Mouse (Mus musculus) bone marrow macrophage, adult 2 months (primary cell): ENCODE data around the gene Kctd6. TPM values are rescaled to one million over a fixed set of nuclear protein-coding genes. Genes with fewer than 3 reads are reported as not detected.

Source experiments
- H3K27ac ChIP-seq: 2 replicates; pipeline ENCODE4 v1.5.1; 2012; ENCODE audit warnings: low read depth, low read length; ENCODE audit not compliant: insufficient read depth
- H3K4me1 ChIP-seq: 2 replicates; pipeline ENCODE4 v1.6.1; 2012; ENCODE audit warnings: low read length; ENCODE audit not compliant: control insufficient read depth, insufficient read depth
- H3K4me3 ChIP-seq: 2 replicates; pipeline ENCODE4 v1.5.1; 2012; ENCODE audit warnings: mild to moderate bottlenecking, low read length, moderate library complexity; ENCODE audit not compliant: insufficient read depth
- CTCF ChIP-seq: IDR thresholded peaks from 2 replicates; pipeline ENCODE4 v1.5.1; 2012; ENCODE audit warnings: low read depth, mild to moderate bottlenecking, low read length, moderate library complexity
- POLR2A ChIP-seq: IDR thresholded peaks from 2 replicates; pipeline ENCODE4 v1.6.1; 2012; ENCODE audit warnings: mild to moderate bottlenecking, low read depth, low read length, borderline replicate concordance
- polyA plus RNA-seq: library from polyadenylated mRNA; stranded (reverse); fragments of >200 nt; gene quantifications from 2 replicates; pipeline ENCODE4 v1.2.4, GENCODE M21; 2012; ENCODE audit not compliant: missing spikeins, insufficient read depth, insufficient read length

Kctd6 gene
- 13.3 and 15.3 TPM in 2 replicates for polyA plus RNA-seq

GRCm38 (mm10) chr14:8213803-8214224, at the start of gene Kctd6:
Kctd6 (plus strand) TSS chr14:8214140.
- Histone ChIP-seq H3K4me1 (peaks cover 2% of the 10 kb centered on the region; the same call in 1 of the 2 replicates), H3K4me3 (peak within 1 kb of the TSS; percentile 98), H3K27ac (peak within 1 kb of the TSS; percentile 65)
- TF ChIP-seq POLR2A = no peak

GRCm38 (mm10) chr14:8164463-8164862, 49.5 kb upstream of the Kctd6 start:
- Histone ChIP-seq H3K4me1 (peaks cover 10% of the 10 kb centered on the region; the same call in 1 of the 2 replicates), H3K27ac (no peak overlapping the region), H3K4me3 (no peak overlapping the region)
- no peak for TF ChIP-seq POLR2A
- no peak for TF ChIP-seq CTCF

- H3K27ac ChIP-seq = peak within 1 kb of the TSS; percentile 61
- H3K4me3 ChIP-seq = peak within 1 kb of the TSS; percentile 97
- TF ChIP-seq CTCF (no peak), POLR2A (no peak)
- peaks cover 18% of the 10 kb centered on the region for H3K4me1 ChIP-seq
Observed at GRCm38 (mm10) chr14:8172507-8173410, 41.2 kb upstream of the Kctd6 start, which contains the start of gene Pdhb. Pdhb (minus strand) TSS chr14:8173025.

- Histone ChIP-seq H3K4me1 (peaks cover 18% of the 10 kb centered on the region), H3K27ac (peak overlapping the region; percentile 45), H3K4me3 (peak overlapping the region; percentile 73)
Observed at GRCm38 (mm10) chr14:8173542-8174250, 40.2 kb upstream of the Kctd6 start.

- Histone ChIP-seq H3K4me3 (no peak overlapping the region), H3K27ac (no peak overlapping the region), H3K4me1 (peaks cover 18% of the 10 kb centered on the region)
Observed at GRCm38 (mm10) chr14:8174634-8175033, 39.3 kb upstream of the Kctd6 start.

GRCm38 (mm10) chr14:8176251-8176650, 37.7 kb upstream of the Kctd6 start:
- Histone ChIP-seq H3K27ac (no peak overlapping the region), H3K4me3 (no peak overlapping the region), H3K4me1 (peaks cover 18% of the 10 kb centered on the region)
- no peak for TF ChIP-seq CTCF
- TF ChIP-seq POLR2A = no peak

More at GRCm38 (mm10) chr14:8174634-8175033, 39.3 kb upstream of the Kctd6 start:
- TF ChIP-seq CTCF (no peak), POLR2A (no peak)

GRCm38 (mm10) chr14:8180371-8181035, 33.4 kb upstream of the Kctd6 start:
- Histone ChIP-seq H3K27ac (no peak overlapping the region), H3K4me1 (peaks cover 3% of the 10 kb centered on the region), H3K4me3 (no peak overlapping the region)
- no peak for TF ChIP-seq CTCF
- no peak for TF ChIP-seq POLR2A

GRCm38 (mm10) chr14:8183330-8183729, 30.6 kb upstream of the Kctd6 start:
- no peaks in the 10 kb centered on the region for H3K4me1 ChIP-seq
- TF ChIP-seq POLR2A = no peak
- peak; percentile 35; the same call in 1 of the 2 replicates for TF ChIP-seq CTCF

GRCm38 (mm10) chr14:8186278-8187045, 27.5 kb upstream of the Kctd6 start:
- Histone ChIP-seq H3K27ac (no peak overlapping the region), H3K4me1 (no peaks in the 10 kb centered on the region), H3K4me3 (no peak overlapping the region)
- TF ChIP-seq POLR2A (no peak), CTCF (no peak)

More at GRCm38 (mm10) chr14:8183330-8183729, 30.6 kb upstream of the Kctd6 start:
- no peak overlapping the region for H3K27ac ChIP-seq
- H3K4me3 ChIP-seq = no peak overlapping the region
